Mouse (Mus musculus) kidney, embryonic 14.5 days (tissue): ENCODE data around the gene Nlrp3. TPM values are rescaled to one million over a fixed set of nuclear protein-coding genes. Genes with fewer than 3 reads are reported as not detected.

Source experiments
- ATAC-seq: fragments of 200-750 bp; cut with Nextera tagmentation; 2 replicates; pipeline ENCODE4 v1.8.0; 2017; ENCODE audit warnings: moderate number of reproducible peaks, mild to moderate bottlenecking, moderate TSS enrichment, moderate library complexity; ENCODE audit not compliant: low FRiP score, low TSS enrichment
- H3K27ac ChIP-seq: fragments of 300-500 bp; sonication (generic); 2 replicates; pipeline ENCODE4 v1.5.1; 2014; ENCODE audit warnings: low read depth, mild to moderate bottlenecking, low read length, moderate library complexity, mixed read lengths
- H3K27me3 ChIP-seq: fragments of 300-500 bp; sonication (generic); 2 replicates; pipeline ENCODE4 v1.6.1; 2014; ENCODE audit warnings: mild to moderate bottlenecking, low read length; ENCODE audit not compliant: control insufficient read depth, insufficient read depth
- H3K36me3 ChIP-seq: fragments of 300-500 bp; sonication (generic); 2 replicates; pipeline ENCODE4 v1.6.1; 2014; ENCODE audit warnings: low read length, mixed read lengths; ENCODE audit not compliant: control insufficient read depth, insufficient read depth
- H3K4me1 ChIP-seq: fragments of 300-500 bp; sonication (generic); 2 replicates; pipeline ENCODE4 v1.6.1; 2014; ENCODE audit warnings: low read length, mixed read lengths; ENCODE audit not compliant: control insufficient read depth, insufficient read depth
- H3K4me2 ChIP-seq: fragments of 300-500 bp; sonication (generic); replicated peaks from 2 replicates; pipeline ENCODE4 v1.6.1; 2014; ENCODE audit warnings: low read depth, mild to moderate bottlenecking, low read length
- H3K4me3 ChIP-seq: fragments of 300-500 bp; sonication (generic); 2 replicates; pipeline ENCODE4 v1.5.1; 2014; ENCODE audit warnings: mild to moderate bottlenecking, low read length
- H3K9ac ChIP-seq: fragments of 300-500 bp; sonication (generic); 2 replicates; pipeline ENCODE4 v1.6.1; 2014; ENCODE audit warnings: low read depth, mild to moderate bottlenecking, low read length, moderate library complexity
- H3K9me3 ChIP-seq: fragments of 300-500 bp; sonication (generic); 2 replicates; pipeline ENCODE4 v1.6.1; 2016; ENCODE audit warnings: low read length; ENCODE audit not compliant: control insufficient read depth
- WGBS: fragments of 180-500 bp; shearing (Covaris S2); extraction: QIAGEN DNeasy Blood & Tissue Kit; methylation state at CpG from one replicate; pipeline ENCODE4 v1.1.7; 2014; 5-methylcytosine and 5-hydroxymethylcytosine counted together
- polyA plus RNA-seq: library from polyadenylated mRNA; unstranded; fragments of >200 nt; fragmentation: Nextera tagmentation; extraction: Ambion mirVana; gene quantifications from 2 replicates; pipeline ENCODE4 v1.2.1, GENCODE M21; 2014

Gene Nlrp3
- polyA plus RNA-seq, 1 experiment from 2014 or later, result 0.22 TPM

- no peaks in the 10 kb centered on the region for H3K36me3 ChIP-seq
- no peak within 1 kb of the TSS for H3K4me2 ChIP-seq
- H3K27me3 ChIP-seq, result no peaks in the 10 kb centered on the region
- H3K9ac ChIP-seq, result no peak within 1 kb of the TSS
- no peak for ATAC-seq
- no peak within 1 kb of the TSS for H3K4me3 ChIP-seq
- H3K4me1 ChIP-seq, result 0 out of 2 replicates have a peak, but pooled peaks cover 3% of the 10 kb centered on the region
- H3K27ac ChIP-seq, result no peak within 1 kb of the TSS
- 45% methylated on average over 8 of the region's 8 CpGs for WGBS
- 0 out of 2 replicates have a peak, but pooled peaks cover 3% of the 10 kb centered on the region for H3K9me3 ChIP-seq
Measured at GRCm38 (mm10) chr11:59526472-59527080, 14.8 kb upstream of the Nlrp3 start, which contains the start of gene Zkscan17. Gene Zkscan17, minus strand, starts transcription at chr11:59526751.

GRCm38 (mm10) chr11:59530221-59530620 is 11.1 kb upstream of the Nlrp3 start:
- Histone ChIP-seq H3K4me3 (no peak overlapping the region), H3K27me3 (no peaks in the 10 kb centered on the region), H3K4me2 (no peak overlapping the region), H3K4me1 (0 out of 2 replicates have a peak, but pooled peaks cover 3% of the 10 kb centered on the region), H3K36me3 (no peaks in the 10 kb centered on the region), H3K9me3 (no peaks in the 10 kb centered on the region), H3K9ac (no peak overlapping the region), H3K27ac (no peak overlapping the region)
- WGBS, result 73% methylated on average over 5 of the region's 5 CpGs
- ATAC-seq, result no peak

GRCm38 (mm10) chr11:59530870-59531535 is 10.4 kb upstream of the Nlrp3 start:
- Histone ChIP-seq H3K4me1 (0 out of 2 replicates have a peak, but pooled peaks cover 3% of the 10 kb centered on the region), H3K4me3 (no peak overlapping the region), H3K9me3 (no peaks in the 10 kb centered on the region), H3K4me2 (no peak overlapping the region), H3K27ac (no peak overlapping the region), H3K9ac (no peak overlapping the region), H3K36me3 (no peaks in the 10 kb centered on the region), H3K27me3 (no peaks in the 10 kb centered on the region)
- peak; percentile 93 for ATAC-seq
- WGBS, result 42% methylated on average over 6 of the region's 6 CpGs

GRCm38 (mm10) chr11:59531562-59531961 is 9.8 kb upstream of the Nlrp3 start:
- Histone ChIP-seq H3K9ac (no peak overlapping the region), H3K27ac (no peak overlapping the region), H3K27me3 (no peaks in the 10 kb centered on the region), H3K4me1 (0 out of 2 replicates have a peak, but pooled peaks cover 3% of the 10 kb centered on the region), H3K4me3 (no peak overlapping the region), H3K4me2 (no peak overlapping the region), H3K9me3 (no peaks in the 10 kb centered on the region), H3K36me3 (no peaks in the 10 kb centered on the region)
- peak; percentile 57; the same call in 1 of the 2 replicates for ATAC-seq
- WGBS, result 53% methylated on average over 5 of the region's 5 CpGs

GRCm38 (mm10) chr11:59537218-59538130 is 3.9 kb upstream of the Nlrp3 start:
- ATAC-seq, result peak; percentile 90
- no peaks in the 10 kb centered on the region for H3K27me3 ChIP-seq
- WGBS, result 41% methylated on average over 16 of the region's 16 CpGs
- H3K4me2 ChIP-seq, result peak overlapping the region; percentile 30
- no peaks in the 10 kb centered on the region for H3K9me3 ChIP-seq
- no peak overlapping the region for H3K4me3 ChIP-seq
- no peak overlapping the region; the same call in 1 of the 2 replicates for H3K27ac ChIP-seq
- H3K4me1 ChIP-seq, result peaks cover 9% of the 10 kb centered on the region; the same call in 1 of the 2 replicates
- H3K36me3 ChIP-seq, result no peaks in the 10 kb centered on the region
- H3K9ac ChIP-seq, result no peak overlapping the region

GRCm38 (mm10) chr11:59538387-59538786 is 3.0 kb upstream of the Nlrp3 start:
- no peak overlapping the region for H3K9ac ChIP-seq
- H3K4me2 ChIP-seq, result peak overlapping the region; percentile 30
- peak overlapping the region; percentile 6; the same call in 1 of the 2 replicates for H3K4me3 ChIP-seq
- no peak for ATAC-seq
- no peaks in the 10 kb centered on the region for H3K27me3 ChIP-seq
- 36% methylated on average over 11 of the region's 11 CpGs for WGBS
- no peaks in the 10 kb centered on the region for H3K36me3 ChIP-seq
- no peak overlapping the region; the same call in 1 of the 2 replicates for H3K27ac ChIP-seq
- peaks cover 9% of the 10 kb centered on the region; the same call in 1 of the 2 replicates for H3K4me1 ChIP-seq
- no peaks in the 10 kb centered on the region for H3K9me3 ChIP-seq

- 84% methylated on average over 3 of the region's 3 CpGs for WGBS
- H3K9ac ChIP-seq, result no peak overlapping the region
- no peak overlapping the region for H3K27ac ChIP-seq
- H3K4me2 ChIP-seq, result no peak overlapping the region
- no peaks in the 10 kb centered on the region for H3K36me3 ChIP-seq
- no peaks in the 10 kb centered on the region for H3K27me3 ChIP-seq
- no peaks in the 10 kb centered on the region for H3K9me3 ChIP-seq
- no peak overlapping the region for H3K4me3 ChIP-seq
- no peak for ATAC-seq
- H3K4me1 ChIP-seq, result peaks cover 9% of the 10 kb centered on the region; the same call in 1 of the 2 replicates
Measured at GRCm38 (mm10) chr11:59540123-59540522, 1.2 kb upstream of the Nlrp3 start.

GRCm38 (mm10) chr11:59542442-59542841 is 1.1 kb downstream of the Nlrp3 start:
- Histone ChIP-seq H3K36me3 (no peaks in the 10 kb centered on the region), H3K27ac (no peak overlapping the region), H3K27me3 (no peaks in the 10 kb centered on the region), H3K4me3 (no peak overlapping the region), H3K9ac (no peak overlapping the region), H3K4me1 (peaks cover 7% of the 10 kb centered on the region; the same call in 1 of the 2 replicates), H3K9me3 (no peaks in the 10 kb centered on the region), H3K4me2 (no peak overlapping the region)
- WGBS, result 77% methylated on average over 6 of the region's 6 CpGs
- ATAC-seq, result no peak
